Mouse (Mus musculus) large intestine, adult 2 months (tissue): ENCODE data around the gene Fcnb. TPM values are rescaled to one million over a fixed set of nuclear protein-coding genes. Genes with fewer than 3 reads are reported as not detected.

Experiments used
- DNase-seq: peaks from one replicate; pipeline ENCODE4 v3.0.0-alpha.2; 2012; ENCODE audit warnings: low read depth, low spot score
- WGBS: fragments of 180-500 bp; shearing (Covaris S2); methylation state at CpG from one replicate; pipeline ENCODE4 v1.1.7; 2018; 5-methylcytosine and 5-hydroxymethylcytosine counted together
- polyA plus RNA-seq: library from polyadenylated mRNA; depleted of rRNA; stranded (reverse); fragments of >200 nt; gene quantifications from 2 replicates; pipeline ENCODE4 v1.2.3, GENCODE M21; 2012; rRNA removed

Gene Fcnb
- not detected in 2 replicates for polyA plus RNA-seq

GRCm38 (mm10) chr2:28084768-28085167, at the start of gene Fcnb:
TSS of gene Fcnb (minus strand) at chr2:28084885.
- DNase-seq: no peak
- 84% methylated on average over 3 of the region's 3 CpGs for WGBS

- DNase-seq: no peak
- WGBS: 76% methylated on average over 9 of the region's 9 CpGs
These were observed 49.1 kb upstream of the Fcnb start for GRCm38 (mm10) chr2:28133833-28134232.

GRCm38 (mm10) chr2:28132117-28132516, 47.4 kb upstream of the Fcnb start:
- 80% methylated on average over 4 of the region's 4 CpGs for WGBS

GRCm38 (mm10) chr2:28126763-28127438, 42.2 kb upstream of the Fcnb start:
- WGBS: 65% methylated on average over 12 of the region's 12 CpGs
- DNase-seq: no peak

More at GRCm38 (mm10) chr2:28132117-28132516, 47.4 kb upstream of the Fcnb start:
- DNase-seq: no peak

- DNase-seq: no peak
- 90% methylated on average over 2 of the region's 2 CpGs for WGBS
These were observed 39.2 kb upstream of the Fcnb start for GRCm38 (mm10) chr2:28123910-28124309.

- WGBS: 62% methylated on average over 4 of the region's 4 CpGs
- no peak for DNase-seq
These were observed 36.6 kb upstream of the Fcnb start for GRCm38 (mm10) chr2:28121309-28121708.

GRCm38 (mm10) chr2:28120342-28120741, 35.7 kb upstream of the Fcnb start:
- DNase-seq: no peak
- WGBS: 97% methylated on average over 9 of the region's 9 CpGs

GRCm38 (mm10) chr2:28118518-28119116, 33.9 kb upstream of the Fcnb start:
- 37% methylated on average over 6 of the region's 6 CpGs for WGBS
- no peak for DNase-seq

GRCm38 (mm10) chr2:28117490-28118308, 33.0 kb upstream of the Fcnb start:
- DNase-seq: no peak
- 35% methylated on average over 11 of the region's 11 CpGs for WGBS

GRCm38 (mm10) chr2:28108763-28109162, 24.1 kb upstream of the Fcnb start:
- DNase-seq: no peak
- WGBS: 52% methylated on average over 5 of the region's 5 CpGs

GRCm38 (mm10) chr2:28106002-28106401, 21.3 kb upstream of the Fcnb start:
- WGBS: 80% methylated on average over 2 of the region's 2 CpGs
- DNase-seq: no peak

GRCm38 (mm10) chr2:28103653-28104052, 19.0 kb upstream of the Fcnb start:
- DNase-seq: no peak
- 71% methylated on average over 2 of the region's 2 CpGs for WGBS

- no peak for DNase-seq
- 78% methylated on average over 2 of the region's 2 CpGs for WGBS
These were observed 17.2 kb upstream of the Fcnb start for GRCm38 (mm10) chr2:28101892-28102291.

- WGBS: 55% methylated on average over 9 of the region's 9 CpGs
- no peak for DNase-seq
These were observed 16.3 kb upstream of the Fcnb start for GRCm38 (mm10) chr2:28100796-28101483.

GRCm38 (mm10) chr2:28098547-28099505, 14.1 kb upstream of the Fcnb start:
- 15% methylated on average over 24 of the region's 24 CpGs for WGBS
- DNase-seq: no peak

- no peak for DNase-seq
- WGBS: 61% methylated on average over 6 of the region's 6 CpGs
These were observed 12.1 kb upstream of the Fcnb start for GRCm38 (mm10) chr2:28096751-28097309.

- DNase-seq: no peak
- 76% methylated on average over 8 of the region's 8 CpGs for WGBS
These were observed 7.4 kb upstream of the Fcnb start for GRCm38 (mm10) chr2:28092099-28092498.

GRCm38 (mm10) chr2:28091042-28091441, 6.4 kb upstream of the Fcnb start:
- no peak for DNase-seq
- 92% methylated on average over 6 of the region's 6 CpGs for WGBS
